Mouse (Mus musculus) cerebellum, adult 2 months (tissue): ENCODE data around the gene Slc34a2. TPM values are rescaled to one million over a fixed set of nuclear protein-coding genes. Genes with fewer than 3 reads are reported as not detected.

Experiments used
- DNase-seq, 2 experiments: peaks; one replicate each; pipeline ENCODE4 v3.0.0; 2021
- H3K27ac ChIP-seq: fragments of 200-500 bp; 2 replicates; pipeline ENCODE4 v1.5.1; 2012; ENCODE audit warnings: low read length, control low read depth, inconsistent platforms; ENCODE audit not compliant: insufficient read depth
- H3K27me3 ChIP-seq: fragments of 200-500 bp; 2 replicates; pipeline ENCODE4 v1.6.1; 2012; ENCODE audit warnings: inconsistent platforms, mild to moderate bottlenecking, low read length, moderate library complexity; ENCODE audit not compliant: control insufficient read depth, insufficient read depth
- H3K4me1 ChIP-seq: fragments of 200-500 bp; 2 replicates; pipeline ENCODE4 v1.6.1; 2011; ENCODE audit warnings: low read length; ENCODE audit not compliant: control insufficient read depth, insufficient read depth
- H3K4me3 ChIP-seq: fragments of 200-500 bp; replicated peaks from 2 replicates; pipeline ENCODE3; 2011; ENCODE audit warnings: mild to moderate bottlenecking, low read depth, low read length, control low read depth; ENCODE audit not compliant: insufficient read depth
- CTCF ChIP-seq: fragments of 200-500 bp; IDR thresholded peaks from 2 replicates; pipeline ENCODE4 v1.5.1; 2011; ENCODE audit warnings: low read depth, mild to moderate bottlenecking, control low read depth, low read length, moderate library complexity, borderline replicate concordance; ENCODE audit not compliant: insufficient read depth
- POLR2A ChIP-seq: fragments of 200-500 bp; IDR thresholded peaks from 2 replicates; pipeline ENCODE4 v1.6.1; 2011; ENCODE audit warnings: low read length, control low read depth, borderline replicate concordance; ENCODE audit not compliant: insufficient read depth
- WGBS: fragments of 180-500 bp; shearing (Covaris S2); methylation state at CpG from one replicate; pipeline ENCODE4 v1.1.7; 2018; 5-methylcytosine and 5-hydroxymethylcytosine counted together
- polyA plus RNA-seq: library from polyadenylated mRNA; depleted of rRNA; stranded (reverse); fragments of >200 nt; gene quantifications from 2 replicates; pipeline ENCODE4 v1.2.3, GENCODE M21; 2012; rRNA removed

Gene Slc34a2
- 0.06 and 0.07 TPM in 2 replicates for polyA plus RNA-seq

DNA sequence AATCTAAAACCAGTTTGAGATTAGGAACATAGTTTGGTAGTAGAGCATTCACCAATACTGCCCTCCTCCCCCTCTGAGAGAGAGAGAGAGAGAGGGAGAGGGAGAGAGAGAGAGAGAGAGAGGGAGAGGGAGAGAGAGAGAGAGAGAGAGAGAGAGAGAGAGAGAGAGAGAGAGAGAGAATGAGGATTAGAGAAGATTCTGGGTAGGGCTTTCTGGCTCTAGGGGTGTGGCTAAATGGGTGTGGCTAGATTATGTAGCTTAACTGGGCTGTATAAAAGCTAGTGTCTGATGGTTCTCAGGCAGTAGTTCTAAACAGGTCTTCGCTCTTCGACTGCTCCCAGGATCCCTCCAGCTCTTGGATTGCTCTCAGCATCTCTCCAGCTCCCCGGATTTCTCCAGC, at the start of gene Slc34a2:
Slc34a2 (plus strand) TSS at position 301 of the 400 bp plus-strand sequence.
- 91% methylated on average over 3 of the region's 3 CpGs for WGBS
- TF ChIP-seq POLR2A (no peak), CTCF (no peak)

GRCm38 (mm10) chr5:52990687-52991341, 47.1 kb upstream of the Slc34a2 start:
- Histone ChIP-seq H3K4me1 (no peaks in the 10 kb centered on the region), H3K27me3 (no peaks in the 10 kb centered on the region), H3K27ac (no peak overlapping the region), H3K4me3 (no peak overlapping the region)
- 91% methylated on average over 8 of the region's 8 CpGs for WGBS
- TF ChIP-seq POLR2A (no peak), CTCF (no peak)
- no peak for DNase-seq

More for the DNA sequence above, at the start of gene Slc34a2:
- no peak within 1 kb of the TSS for H3K27ac ChIP-seq
- H3K4me3 ChIP-seq: no peak within 1 kb of the TSS
- H3K4me1 ChIP-seq: no peaks in the 10 kb centered on the region
- no peaks in the 10 kb centered on the region for H3K27me3 ChIP-seq
- DNase-seq: no peak

GRCm38 (mm10) chr5:52992210-52992897, 45.5 kb upstream of the Slc34a2 start:
- TF ChIP-seq CTCF (no peak), POLR2A (no peak)
- H3K4me1 ChIP-seq: no peaks in the 10 kb centered on the region
- WGBS: 86% methylated on average over 11 of the region's 11 CpGs
- H3K4me3 ChIP-seq: no peak overlapping the region
- DNase-seq: no peak
- H3K27ac ChIP-seq: no peak overlapping the region
- no peaks in the 10 kb centered on the region for H3K27me3 ChIP-seq

DNA sequence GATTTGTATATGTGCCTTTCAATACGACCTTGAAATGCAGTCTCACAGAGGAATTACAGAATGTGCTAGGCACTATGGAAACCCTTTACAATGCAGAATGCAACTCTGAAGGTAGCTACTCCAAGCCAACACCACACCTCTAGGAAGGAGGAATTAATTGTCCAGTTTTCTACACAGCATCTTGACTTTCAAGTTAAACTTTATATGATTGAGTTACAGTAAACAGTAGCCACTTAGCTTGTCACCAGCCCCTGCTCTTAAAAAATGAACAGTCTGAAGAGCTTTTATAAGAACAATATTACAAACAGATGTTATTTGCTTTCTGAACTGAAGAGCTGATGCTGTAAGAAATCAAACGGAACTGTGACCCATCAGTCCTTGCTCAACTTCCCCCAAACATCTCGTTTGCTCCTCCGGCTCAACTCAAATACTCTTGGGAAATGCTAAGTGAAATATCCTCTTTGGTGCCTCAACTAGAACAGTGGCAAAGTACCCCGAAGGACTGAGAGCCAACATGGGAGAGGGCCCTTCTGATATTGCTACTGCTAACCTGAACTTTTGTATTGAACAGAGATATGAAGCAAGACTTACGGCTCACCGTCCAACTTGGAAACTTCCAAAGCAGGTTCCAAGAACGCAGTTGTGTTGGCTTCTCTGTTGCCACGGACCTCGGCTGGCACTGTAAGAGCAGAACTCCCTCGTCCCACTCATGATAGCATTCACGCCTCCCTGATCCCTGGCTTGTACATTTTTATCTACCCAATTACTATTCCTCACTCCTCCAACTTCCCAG, 44.2 kb upstream of the Slc34a2 start:
- DNase-seq: no peak
- TF ChIP-seq CTCF (no peak), POLR2A (no peak)
- WGBS: 85% methylated on average over 12 of the region's 12 CpGs

DNA sequence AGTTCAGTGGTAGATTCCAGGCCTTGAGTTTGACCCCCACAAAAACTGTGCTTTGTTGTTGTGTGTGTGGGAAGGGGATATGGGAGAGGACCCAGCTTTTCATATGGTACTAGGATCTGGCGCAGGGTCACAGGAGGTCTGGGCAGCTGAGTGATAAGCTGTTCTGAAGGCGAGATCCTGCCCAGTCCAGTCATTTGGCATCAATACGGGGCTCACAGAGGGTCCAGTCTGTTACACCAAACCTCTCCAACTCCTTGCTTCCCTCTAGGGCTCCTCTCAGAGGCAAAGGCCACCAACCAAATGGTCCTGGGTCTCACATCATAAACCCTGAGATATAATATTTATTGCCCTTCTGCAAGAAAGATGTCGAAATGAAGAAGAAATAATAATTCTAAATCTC, 42.4 kb upstream of the Slc34a2 start:
- 57% methylated on average over 4 of the region's 4 CpGs for WGBS
- TF ChIP-seq CTCF (no peak), POLR2A (no peak)
- no peak overlapping the region for H3K27ac ChIP-seq
- H3K27me3 ChIP-seq: no peaks in the 10 kb centered on the region
- DNase-seq: peak in 1 of 2 experiments; percentile 30
- H3K4me1 ChIP-seq: peaks cover 8% of the 10 kb centered on the region; the same call in 1 of the 2 replicates
- no peak overlapping the region for H3K4me3 ChIP-seq

More for the DNA sequence above, 44.2 kb upstream of the Slc34a2 start:
- Histone ChIP-seq H3K27me3 (no peaks in the 10 kb centered on the region), H3K4me1 (0 out of 2 replicates have a peak, but pooled peaks cover 2% of the 10 kb centered on the region), H3K4me3 (no peak overlapping the region), H3K27ac (no peak overlapping the region)

GRCm38 (mm10) chr5:52996145-52996544, 41.7 kb upstream of the Slc34a2 start:
- Histone ChIP-seq H3K27ac (no peak overlapping the region), H3K4me3 (no peak overlapping the region), H3K27me3 (no peaks in the 10 kb centered on the region), H3K4me1 (peaks cover 8% of the 10 kb centered on the region; the same call in 1 of the 2 replicates)
- TF ChIP-seq POLR2A (no peak), CTCF (no peak)
- WGBS: 78% methylated on average over 3 of the region's 3 CpGs
- DNase-seq: no peak

DNA sequence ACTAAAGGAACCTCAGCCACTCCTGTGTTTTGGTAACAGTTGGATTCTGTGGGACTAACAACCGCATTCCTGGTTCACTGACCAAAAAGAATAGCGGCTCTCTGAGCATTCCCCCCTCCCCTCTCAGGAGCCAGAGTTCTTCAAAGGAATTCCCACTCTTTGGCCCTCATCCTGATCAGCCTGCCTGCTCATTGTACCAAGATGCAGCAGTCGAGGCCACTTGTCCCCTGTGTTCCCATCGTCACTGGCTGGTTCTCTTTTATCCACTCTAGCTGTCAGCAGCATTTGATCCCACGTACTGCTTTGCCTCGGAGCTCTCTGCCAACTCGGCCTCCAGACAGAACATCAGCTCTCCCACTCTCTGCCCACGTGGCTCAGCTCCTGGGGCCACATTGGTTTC, 41.3 kb upstream of the Slc34a2 start:
- H3K27ac ChIP-seq: no peak overlapping the region
- TF ChIP-seq CTCF (no peak), POLR2A (no peak)
- WGBS: 57% methylated on average over 8 of the region's 8 CpGs
- DNase-seq: no peak
- no peak overlapping the region for H3K4me3 ChIP-seq
- no peaks in the 10 kb centered on the region for H3K27me3 ChIP-seq
- H3K4me1 ChIP-seq: peaks cover 8% of the 10 kb centered on the region; the same call in 1 of the 2 replicates
